Mouse (Mus musculus) heart, embryonic 14.5 days (tissue): ENCODE measurements around the gene Fubp1. TPM values are rescaled to one million over a fixed set of nuclear protein-coding genes. Genes with fewer than 3 reads are reported as not detected.

Experiments
- ATAC-seq: fragments of 200-750 bp; cut with Nextera tagmentation; 2 replicates; pipeline ENCODE4 v1.8.0; 2017; ENCODE audit warnings: low read depth, moderate TSS enrichment; ENCODE audit not compliant: insufficient number of reproducible peaks, insufficient read depth, low FRiP score
- H3K27ac ChIP-seq, 2 experiments: fragments of 200-500 bp in 1 of 2; fragments of 300-500 bp in 1 of 2; sonication (generic) in 1 of 2; replicated peaks in 1 of 2; 2 replicates each; pipeline ENCODE4 v1.5.1; 2012 to 2014; ENCODE audit warnings: low read depth in 2 of 2, low read length in 2 of 2, control low read depth in 1 of 2, mild to moderate bottlenecking in 1 of 2, mixed read lengths in 1 of 2; ENCODE audit not compliant: control insufficient read depth in 1 of 2, insufficient read depth in 1 of 2
- H3K27me3 ChIP-seq: fragments of 300-500 bp; sonication (generic); 2 replicates; pipeline ENCODE4 v1.6.1; 2014; ENCODE audit warnings: mild to moderate bottlenecking, low read length, control low read depth; ENCODE audit not compliant: control insufficient read depth, insufficient read depth
- H3K36me3 ChIP-seq: fragments of 300-500 bp; sonication (generic); 2 replicates; pipeline ENCODE4 v1.6.1; 2014; ENCODE audit warnings: mild to moderate bottlenecking, control low read depth, low read length, mixed read lengths; ENCODE audit not compliant: control insufficient read depth, insufficient read depth
- H3K4me1 ChIP-seq, 2 experiments: fragments of 200-500 bp in 1 of 2; fragments of 300-500 bp in 1 of 2; sonication (generic) in 1 of 2; 2 replicates each; pipeline ENCODE4 v1.6.1; 2012 to 2014; ENCODE audit warnings: low read length in 2 of 2, control low read depth in 1 of 2, mixed read lengths in 1 of 2; ENCODE audit not compliant: control insufficient read depth in 2 of 2, insufficient read depth in 2 of 2
- H3K4me2 ChIP-seq: fragments of 300-500 bp; sonication (generic); 2 replicates; pipeline ENCODE4 v1.6.1; 2014; ENCODE audit warnings: mild to moderate bottlenecking, low read length
- H3K4me3 ChIP-seq, 2 experiments: fragments of 200-500 bp in 1 of 2; fragments of 300-500 bp in 1 of 2; sonication (generic) in 1 of 2; 2 replicates each; pipeline ENCODE4 v1.5.1; 2012 to 2014; ENCODE audit warnings: low read length in 2 of 2, mild to moderate bottlenecking in 2 of 2, control low read depth in 1 of 2, low read depth in 1 of 2, moderate library complexity in 1 of 2; ENCODE audit not compliant: control insufficient read depth in 1 of 2, insufficient read depth in 1 of 2
- H3K9ac ChIP-seq: fragments of 300-500 bp; sonication (generic); 2 replicates; pipeline ENCODE4 v1.6.1; 2014; ENCODE audit warnings: mild to moderate bottlenecking, low read length
- H3K9me3 ChIP-seq: fragments of 300-500 bp; sonication (generic); 2 replicates; pipeline ENCODE4 v1.6.1; 2016; ENCODE audit warnings: low read length, control low read depth; ENCODE audit not compliant: control insufficient read depth
- WGBS: fragments of 180-500 bp; shearing (Covaris S2); extraction: QIAGEN DNeasy Blood & Tissue Kit; methylation state at CpG from one replicate; pipeline ENCODE4 v1.1.7; 2014; 5-methylcytosine and 5-hydroxymethylcytosine counted together
- polyA plus RNA-seq: library from polyadenylated mRNA; unstranded; fragments of >200 nt; fragmentation: Nextera tagmentation; extraction: Ambion mirVana; gene quantifications from 2 replicates; pipeline ENCODE4 v1.2.1, GENCODE M21; 2014

Fubp1 gene
- polyA plus RNA-seq, 1 experiment from 2014 or later: 113 TPM

- Histone ChIP-seq H3K9me3 (no peaks in the 10 kb centered on the region), H3K4me1 (peaks cover 6 to 38% of the 10 kb centered on the region in 2 experiments), H3K9ac (no peak overlapping the region), H3K27ac (no peak overlapping the region), H3K27me3 (no peaks in the 10 kb centered on the region), H3K4me3 (no peak overlapping the region), H3K4me2 (no peak overlapping the region), H3K36me3 (peaks cover 53% of the 10 kb centered on the region)
- WGBS: 86% methylated on average over 9 of the region's 9 CpGs
- no peak for ATAC-seq
These were observed 26.7 kb upstream of the Fubp1 start for GRCm38 (mm10) chr3:152183522-152183921.

DNA sequence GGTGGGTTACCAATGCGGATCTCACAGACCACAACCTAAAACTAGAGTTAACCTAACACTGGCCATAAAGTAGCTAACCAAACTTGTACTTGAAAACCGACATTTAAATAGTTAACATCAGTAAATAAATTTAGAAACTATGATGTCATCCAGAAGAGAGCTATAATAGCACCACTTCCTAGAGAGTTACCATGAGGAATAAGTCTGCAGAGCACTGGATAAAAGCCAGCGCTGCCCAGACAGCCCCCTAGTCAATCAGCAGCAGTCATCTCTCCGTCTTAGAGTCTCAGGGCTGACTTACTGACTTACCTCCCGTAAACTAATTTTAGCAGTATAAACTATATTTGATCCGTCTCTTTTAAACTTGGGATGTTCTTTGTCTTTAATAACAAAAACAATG is 24.1 kb upstream of the Fubp1 start:
- 20% methylated on average over 6 of the region's 6 CpGs for WGBS
- Histone ChIP-seq H3K27ac (peak overlapping the region; percentile 61 to 77; a peak in 3 of 4 replicates), H3K4me3 (no peak overlapping the region; a peak in 1 of 4 replicates), H3K36me3 (peaks cover 49% of the 10 kb centered on the region), H3K4me2 (peak overlapping the region; percentile 57), H3K9me3 (no peaks in the 10 kb centered on the region), H3K9ac (peak overlapping the region; percentile 57; the same call in 1 of the 2 replicates), H3K27me3 (no peaks in the 10 kb centered on the region), H3K4me1 (peaks cover 7 to 55% of the 10 kb centered on the region in 2 experiments)
- ATAC-seq: peak; percentile 66; the same call in 1 of the 2 replicates

GRCm38 (mm10) chr3:152189306-152189705 is 20.9 kb upstream of the Fubp1 start:
- no peaks in the 10 kb centered on the region for H3K27me3 ChIP-seq
- H3K36me3 ChIP-seq: peaks cover 23% of the 10 kb centered on the region
- peak overlapping the region; percentile 57 for H3K9ac ChIP-seq
- H3K4me1 ChIP-seq: peaks cover 7 to 54% of the 10 kb centered on the region in 2 experiments
- WGBS: 8% methylated on average over 4 of the region's 4 CpGs
- H3K4me2 ChIP-seq: peak overlapping the region; percentile 86
- peak overlapping the region in 1 of 2 experiments; percentile 19; a peak in 2 of 4 replicates for H3K4me3 ChIP-seq
- H3K9me3 ChIP-seq: no peaks in the 10 kb centered on the region
- ATAC-seq: no peak
- peak overlapping the region; percentile 70 to 78 for H3K27ac ChIP-seq

DNA sequence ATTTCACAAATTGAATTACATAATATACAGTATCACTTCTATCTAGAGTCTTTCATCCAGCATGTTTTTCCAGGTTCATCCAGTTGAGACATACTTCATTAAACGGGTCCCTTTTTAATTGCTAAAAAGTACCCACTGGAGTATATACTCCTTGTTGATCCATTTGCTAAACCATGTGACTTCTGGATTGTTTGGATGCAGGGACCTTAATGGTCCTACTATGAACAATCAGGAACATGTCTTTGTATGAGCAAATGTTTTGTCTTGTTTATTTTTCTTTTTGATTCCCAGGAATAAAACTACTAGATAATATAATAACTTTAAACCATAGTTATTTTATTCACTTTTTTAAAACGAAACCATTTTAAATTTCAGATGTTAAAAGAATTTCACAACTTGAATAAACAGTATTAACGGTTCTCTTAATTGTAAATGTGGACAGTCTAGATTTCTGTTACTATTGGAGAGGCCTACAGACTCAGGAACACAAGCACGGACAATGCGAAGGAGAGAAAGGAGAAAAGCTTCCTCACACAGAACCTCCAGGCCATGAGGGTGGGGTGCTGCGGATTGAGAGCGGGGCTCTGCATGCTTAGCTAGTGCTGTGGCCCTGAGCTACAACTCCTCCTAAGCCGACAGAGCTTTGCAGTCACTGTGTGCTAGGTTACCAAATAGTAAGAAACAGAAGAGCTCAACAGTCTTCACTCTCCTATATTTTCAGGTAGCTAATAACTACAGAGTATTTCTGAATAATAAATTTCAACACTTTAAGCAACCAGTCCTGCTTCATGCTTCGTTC is 19.3 kb upstream of the Fubp1 start:
- H3K27me3 ChIP-seq: no peaks in the 10 kb centered on the region
- H3K4me1 ChIP-seq: peaks cover 7 to 45% of the 10 kb centered on the region in 2 experiments

GRCm38 (mm10) chr3:152191791-152192237 is 18.4 kb upstream of the Fubp1 start:
- Histone ChIP-seq H3K4me1 (peaks cover 5 to 36% of the 10 kb centered on the region in 2 experiments), H3K27me3 (no peaks in the 10 kb centered on the region), H3K4me2 (peak overlapping the region; percentile 86), H3K9ac (peak overlapping the region; percentile 87), H3K27ac (peak overlapping the region; percentile 88 to 94), H3K9me3 (no peaks in the 10 kb centered on the region), H3K4me3 (peak overlapping the region; percentile 58 to 61), H3K36me3 (no peaks in the 10 kb centered on the region)
- WGBS: 2% methylated on average over 6 of the region's 6 CpGs
- ATAC-seq: peak; percentile 52; the same call in 1 of the 2 replicates

More for the DNA sequence above, 19.3 kb upstream of the Fubp1 start:
- Histone ChIP-seq H3K27ac (peak overlapping the region; percentile 64 to 83), H3K4me2 (peak overlapping the region; percentile 86), H3K9ac (peak overlapping the region; percentile 87), H3K36me3 (peaks cover 7% of the 10 kb centered on the region), H3K9me3 (no peaks in the 10 kb centered on the region), H3K4me3 (peak overlapping the region; percentile 53 to 61)
- 56% methylated on average over 9 of the region's 9 CpGs for WGBS
- ATAC-seq: no peak

DNA sequence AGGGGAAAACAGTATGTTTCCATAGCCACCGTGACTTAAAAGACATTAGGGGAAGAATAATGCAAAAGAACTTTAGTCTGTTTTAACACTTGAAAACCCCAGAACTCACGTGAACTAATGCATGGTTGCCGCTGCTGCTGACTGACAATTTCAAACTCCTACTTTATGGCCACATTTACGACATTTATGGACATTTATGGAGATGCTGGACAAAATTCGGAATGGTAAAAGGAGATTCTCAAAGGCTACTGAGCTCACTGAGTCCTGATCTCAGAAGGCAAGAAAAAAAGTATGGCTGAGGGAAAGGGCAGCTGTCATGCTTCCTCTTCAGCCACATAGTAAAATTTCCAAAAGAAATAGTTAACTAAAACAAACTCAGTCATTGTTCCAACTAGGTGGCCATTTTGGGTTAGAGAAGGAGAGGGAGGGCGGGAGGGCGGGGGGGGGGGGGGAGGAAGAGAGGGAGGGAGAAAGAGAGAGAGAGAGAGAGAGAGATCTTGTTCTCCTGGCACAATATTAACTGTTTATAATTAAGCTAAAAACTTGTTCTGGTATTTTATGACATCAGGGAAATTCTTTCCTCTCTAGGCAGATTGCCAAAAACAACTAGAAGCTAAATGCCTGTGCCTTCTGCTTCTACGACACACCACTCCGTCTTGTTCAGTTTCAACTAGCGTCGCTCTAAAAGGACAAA is 17.8 kb upstream of the Fubp1 start:
- Histone ChIP-seq H3K9me3 (no peaks in the 10 kb centered on the region), H3K9ac (peak overlapping the region; percentile 87), H3K4me3 (peak overlapping the region; percentile 58 to 61), H3K27me3 (no peaks in the 10 kb centered on the region), H3K27ac (peak overlapping the region; percentile 88 to 94), H3K36me3 (no peaks in the 10 kb centered on the region), H3K4me1 (peaks cover 3 to 32% of the 10 kb centered on the region in 2 experiments), H3K4me2 (peak overlapping the region; percentile 86)
- 15% methylated on average over 9 of the region's 11 CpGs for WGBS
- ATAC-seq: no peak

GRCm38 (mm10) chr3:152193177-152193576 is 17.0 kb upstream of the Fubp1 start:
- Histone ChIP-seq H3K9me3 (no peaks in the 10 kb centered on the region), H3K36me3 (no peaks in the 10 kb centered on the region), H3K4me2 (peak overlapping the region; percentile 86), H3K27me3 (no peaks in the 10 kb centered on the region), H3K27ac (peak overlapping the region; percentile 85 to 97), H3K4me3 (peak overlapping the region; percentile 60 to 61), H3K9ac (peak overlapping the region; percentile 79), H3K4me1 (peaks cover 2 to 24% of the 10 kb centered on the region in 2 experiments)
- ATAC-seq: no peak
- 1% methylated on average over 7 of the region's 7 CpGs for WGBS
